Mouse (Mus musculus) bone marrow macrophage, adult 2 months (primary cell): ENCODE results near the gene Mpped1.

Experiments used
- CTCF ChIP-seq: IDR thresholded peaks from 2 replicates; pipeline ENCODE4 v1.5.1; 2012; ENCODE audit warnings: low read depth, mild to moderate bottlenecking, low read length, moderate library complexity
- POLR2A ChIP-seq: IDR thresholded peaks from 2 replicates; pipeline ENCODE4 v1.6.1; 2012; ENCODE audit warnings: mild to moderate bottlenecking, low read depth, low read length, borderline replicate concordance

GRCm38 (mm10) chr15:83877898-83878297 is 98.6 kb downstream of the Mpped1 start:
- TF ChIP-seq CTCF, result no peak
- no peak for TF ChIP-seq POLR2A
